Mouse (Mus musculus): ENCODE measurements around the gene Kcnq2.

Gene Kcnq2

DNA sequence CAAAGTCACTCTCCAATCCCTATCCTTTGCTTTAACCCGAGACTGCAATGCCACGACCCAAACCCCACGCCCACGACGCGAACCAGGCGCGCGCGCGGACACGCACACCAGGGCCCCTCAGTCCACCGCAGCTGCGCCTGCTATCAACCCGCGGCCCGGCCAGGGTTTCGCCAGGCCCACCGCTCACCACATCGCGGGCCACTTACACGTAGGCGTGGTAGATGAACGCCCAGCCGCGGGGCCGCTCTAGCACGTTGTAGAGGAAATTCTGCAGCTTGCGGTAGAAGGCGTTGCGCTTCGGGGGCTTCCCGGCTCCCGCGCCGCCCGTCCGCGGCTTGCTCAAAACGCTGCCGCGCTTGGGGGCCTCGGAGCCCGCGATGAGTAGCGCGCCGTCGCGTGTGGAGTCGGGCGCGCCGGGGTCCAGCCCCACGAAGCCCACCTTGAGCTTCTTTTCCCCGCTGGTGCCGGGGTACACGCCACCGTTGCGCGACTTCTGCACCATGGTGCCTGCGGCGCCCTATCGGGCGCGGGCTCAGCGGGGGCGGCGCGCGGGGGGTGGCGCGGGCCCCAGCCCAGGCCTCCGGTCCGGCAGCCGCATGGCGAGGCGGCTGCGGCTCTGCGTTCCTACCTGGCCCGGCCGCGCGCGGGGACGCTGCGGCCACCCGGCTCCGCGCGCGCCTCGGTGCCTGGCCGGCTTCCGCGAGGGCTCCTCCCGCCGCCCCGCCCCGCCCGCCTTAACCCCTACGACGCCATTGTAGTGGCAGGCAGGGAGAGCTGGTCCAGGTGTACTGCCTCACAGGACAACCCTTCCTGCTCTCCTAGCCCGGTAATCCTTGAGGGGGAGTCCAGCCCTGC lies at the start of gene Kcnq2:
Kcnq2 (minus strand) TSS at position 710 of the 855 bp plus-strand sequence.
- DNase-seq (ENCODE audit: low spot score), result no peak

DNA sequence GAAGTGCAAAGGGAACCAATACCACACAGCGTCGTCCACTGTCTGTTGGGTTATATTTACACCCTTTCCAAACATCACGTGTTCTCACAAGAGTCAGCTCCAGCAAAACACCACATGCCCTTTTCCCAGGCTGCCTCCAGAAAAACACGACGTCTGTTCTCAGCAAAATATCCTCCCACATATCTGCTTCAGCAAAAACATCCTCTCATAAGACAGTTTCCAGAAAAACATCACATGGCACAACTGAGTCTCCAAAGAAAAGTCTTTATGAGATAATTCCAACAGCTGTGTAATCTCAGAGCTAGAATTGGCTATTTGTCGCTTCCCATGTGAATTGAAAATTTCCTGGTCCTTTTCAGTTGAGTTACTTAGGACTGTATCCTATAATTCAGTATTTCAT lies 45.8 kb upstream of the Kcnq2 start:
- DNase-seq (ENCODE audit: low spot score), result no peak

DNA sequence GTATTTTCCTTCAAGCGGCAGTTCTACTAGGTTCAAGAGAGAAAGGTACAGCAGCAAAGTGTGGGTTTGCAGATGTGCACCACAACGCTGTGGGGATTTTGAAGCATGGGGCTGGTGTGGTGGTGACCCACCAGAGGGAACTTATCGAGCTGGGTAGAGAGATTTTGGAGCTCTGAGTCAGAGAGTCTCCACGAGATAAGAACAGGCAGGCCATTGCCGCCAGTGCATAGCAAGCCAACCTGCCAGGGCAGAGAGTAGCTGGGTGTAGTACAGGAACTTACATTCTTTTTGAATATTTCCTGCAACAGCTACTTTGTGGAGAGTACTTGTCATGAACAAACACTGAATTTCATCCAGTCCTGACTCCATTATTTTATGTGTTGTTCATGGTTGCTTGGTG lies 43.4 kb upstream of the Kcnq2 start:
- DNase-seq (ENCODE audit: low spot score), result no peak

DNA sequence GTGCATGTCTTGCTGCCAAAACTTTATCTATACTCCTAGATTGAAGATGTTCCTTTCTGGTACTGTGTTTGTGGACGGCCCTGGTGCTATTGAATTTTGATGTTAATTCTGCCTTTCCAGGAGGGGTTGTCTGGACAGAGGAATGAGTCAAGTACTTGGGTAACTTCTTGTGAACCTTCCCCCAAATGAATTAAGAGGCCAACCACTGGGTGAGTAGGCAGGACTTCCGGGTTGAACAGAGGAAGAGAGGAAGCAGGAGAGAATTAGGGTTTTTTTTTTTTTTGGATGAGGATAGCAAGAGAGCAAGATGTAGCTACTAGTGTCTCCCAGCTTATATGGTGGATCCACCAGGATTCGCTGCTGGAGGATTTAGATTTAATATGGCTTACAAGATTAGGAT lies 42.9 kb upstream of the Kcnq2 start:
- no peak for DNase-seq (ENCODE audit: low spot score)

DNA sequence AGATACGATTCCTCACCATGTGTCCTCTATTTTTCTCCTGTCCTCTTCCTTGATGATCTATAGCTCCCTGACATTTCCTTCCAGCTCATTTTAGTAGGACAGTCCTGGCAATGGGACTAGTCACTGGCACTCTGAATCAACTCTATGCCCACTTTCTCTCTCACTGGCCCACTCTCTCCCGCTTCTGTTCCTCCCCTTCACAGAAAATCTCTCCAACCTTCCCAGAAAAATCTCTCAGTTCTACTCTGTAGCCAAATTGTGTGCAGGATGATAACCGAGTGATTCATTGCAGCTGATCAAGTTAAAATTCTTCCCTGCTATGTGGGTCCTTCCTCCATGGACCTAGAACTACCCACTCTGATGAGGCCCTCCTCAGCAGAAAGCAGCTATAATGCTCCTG lies 39.5 kb upstream of the Kcnq2 start:
- DNase-seq (ENCODE audit: low spot score), result no peak

DNA sequence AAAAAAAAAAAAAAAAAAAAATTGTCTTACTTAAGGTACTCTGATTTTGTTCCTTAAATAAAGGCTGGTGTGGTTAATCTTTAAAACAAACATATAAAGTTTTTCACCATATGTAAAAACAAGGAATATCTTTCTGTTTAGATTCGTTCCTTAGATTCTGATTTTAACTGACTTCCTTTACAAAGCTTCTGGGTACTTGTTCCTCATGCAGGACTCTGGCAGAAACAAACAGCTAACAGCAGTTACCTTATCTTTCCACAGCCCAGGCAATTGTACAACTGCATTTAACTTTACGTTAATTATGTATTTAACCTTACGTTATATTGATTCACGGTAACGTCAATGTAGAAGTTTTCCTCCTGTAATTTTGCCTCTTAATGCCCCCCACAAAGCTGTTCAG lies 31.4 kb upstream of the Kcnq2 start:
- DNase-seq (ENCODE audit: low spot score), result no peak

DNA sequence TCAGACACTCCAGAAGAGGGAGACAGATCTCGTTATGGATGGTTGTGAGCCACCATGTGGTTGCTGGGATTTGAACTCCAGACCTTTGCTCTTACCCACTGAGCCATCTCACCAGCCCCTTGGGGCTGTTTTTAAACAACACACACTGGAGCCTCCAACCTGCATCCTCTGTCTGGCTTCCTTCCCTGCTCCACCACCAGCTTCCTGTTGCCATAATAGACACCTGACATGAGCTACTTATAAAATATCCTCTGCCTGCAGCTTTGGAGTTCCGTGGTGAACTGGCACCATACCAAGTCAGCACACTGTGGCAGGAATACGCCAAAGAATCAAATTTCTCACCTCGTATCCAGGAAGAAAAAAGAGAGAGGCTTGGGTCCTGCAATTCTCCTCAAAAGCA lies 25.7 kb upstream of the Kcnq2 start:
- no peak for DNase-seq (ENCODE audit: low spot score)

DNA sequence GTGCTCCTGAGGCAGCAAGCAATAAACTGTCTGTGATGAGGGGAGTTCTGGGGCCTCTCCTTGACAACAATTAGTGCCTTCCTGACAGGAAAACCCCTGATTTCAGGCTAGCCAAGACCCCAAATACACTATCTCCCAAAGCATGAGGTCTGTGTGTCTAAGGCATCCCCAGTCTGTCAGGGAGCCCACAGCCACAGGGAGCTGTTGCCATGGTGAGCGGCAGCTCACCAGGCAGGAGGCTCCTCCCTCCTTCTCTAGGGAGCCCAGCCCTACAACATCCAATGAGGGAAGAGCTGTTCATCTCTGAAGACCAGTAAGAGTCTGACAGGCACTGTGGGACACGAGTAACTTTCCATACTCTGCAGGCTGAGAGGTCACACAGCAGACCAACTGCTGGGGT lies 24.7 kb upstream of the Kcnq2 start:
- no peak for DNase-seq (ENCODE audit: low spot score)

DNA sequence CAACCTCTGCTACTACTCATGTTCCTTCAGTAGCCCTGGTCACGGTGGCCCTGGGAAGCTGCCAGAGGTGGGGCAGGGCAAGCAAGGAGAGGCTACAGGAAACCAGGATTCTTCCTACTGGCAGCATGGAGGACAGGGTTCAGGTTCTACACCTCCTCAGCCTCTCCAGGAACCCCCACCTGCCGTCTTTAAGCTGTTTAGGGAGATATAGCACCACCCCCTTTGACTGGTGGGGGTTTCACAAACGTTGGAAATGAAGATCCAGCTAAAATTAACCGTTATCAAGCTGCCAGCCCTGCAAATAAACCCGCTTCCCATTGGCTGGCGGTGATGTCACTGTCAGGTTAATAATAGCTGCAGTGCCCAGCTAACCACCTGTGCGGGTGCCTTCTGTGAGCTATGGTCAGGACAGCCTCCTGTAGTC lies 24.0 kb upstream of the Kcnq2 start:
- no peak for DNase-seq (ENCODE audit: low spot score)

DNA sequence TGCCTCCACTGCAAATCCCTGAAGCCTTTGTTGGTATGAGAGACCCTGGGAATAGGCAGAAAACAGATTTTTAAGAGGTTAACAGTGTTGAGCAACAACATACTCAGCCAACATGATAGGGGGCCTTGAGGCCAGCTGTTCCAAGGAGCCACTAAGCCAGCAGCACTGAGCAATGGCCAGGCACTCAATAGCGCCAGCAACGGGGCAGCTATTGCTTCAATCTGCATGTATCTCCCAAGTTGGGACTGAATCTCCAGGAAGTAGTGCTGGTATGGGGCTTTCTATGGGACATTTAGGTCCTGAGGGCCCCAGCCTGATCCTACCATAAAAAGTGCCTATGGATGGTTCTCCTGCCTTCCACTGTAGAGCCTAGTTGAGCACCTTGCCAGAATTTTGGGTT lies 23.4 kb upstream of the Kcnq2 start:
- DNase-seq (ENCODE audit: low spot score), result no peak

DNA sequence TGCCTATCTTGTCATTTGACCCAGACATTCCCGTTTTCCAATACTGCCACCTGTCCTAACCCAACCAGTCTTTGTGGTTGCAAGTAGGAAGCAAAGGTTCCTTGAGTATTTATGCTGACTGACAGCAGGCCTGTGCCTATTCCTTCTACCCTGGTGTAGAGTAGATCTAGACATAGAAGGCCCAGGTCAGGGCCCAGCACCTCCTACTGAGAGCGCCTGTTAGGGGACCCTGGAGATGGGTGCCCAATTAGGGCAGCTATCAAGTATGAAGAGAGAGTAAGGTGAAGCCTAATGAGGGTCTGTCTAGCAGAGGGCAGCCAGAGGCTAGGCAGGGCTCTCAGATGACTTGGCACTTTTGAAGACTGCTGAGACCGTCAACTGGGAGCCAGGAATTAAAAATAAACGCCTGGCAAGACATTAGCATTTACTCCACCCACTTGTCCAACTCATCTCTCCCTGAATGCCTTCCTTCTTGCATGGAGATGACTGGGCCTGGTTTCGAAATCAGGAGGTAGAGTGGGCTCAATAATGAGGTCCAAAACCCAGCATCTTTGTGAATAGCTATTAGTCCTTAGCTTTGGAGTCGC lies 22.7 kb upstream of the Kcnq2 start:
- DNase-seq (ENCODE audit: low spot score), result no peak

DNA sequence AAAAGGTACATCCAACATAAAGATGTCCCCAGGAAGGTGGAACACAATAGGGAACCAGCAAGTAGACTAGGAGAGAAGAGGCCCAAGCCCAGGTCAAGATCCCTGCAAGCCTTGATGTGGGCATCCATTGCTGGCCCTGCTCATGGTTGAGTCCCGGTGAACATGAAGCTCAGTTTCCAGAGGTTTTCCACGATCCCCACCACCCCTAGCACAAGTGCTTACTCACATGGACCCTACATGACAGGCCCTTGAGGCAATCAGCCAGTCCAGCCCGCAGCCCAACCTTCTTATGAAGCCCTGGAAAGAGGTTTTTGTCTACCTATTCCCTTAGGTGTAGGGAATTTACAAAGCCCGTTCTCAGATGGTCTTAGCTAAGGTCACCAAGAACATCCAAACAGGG lies 22.1 kb upstream of the Kcnq2 start:
- no peak for DNase-seq (ENCODE audit: low spot score)

DNA sequence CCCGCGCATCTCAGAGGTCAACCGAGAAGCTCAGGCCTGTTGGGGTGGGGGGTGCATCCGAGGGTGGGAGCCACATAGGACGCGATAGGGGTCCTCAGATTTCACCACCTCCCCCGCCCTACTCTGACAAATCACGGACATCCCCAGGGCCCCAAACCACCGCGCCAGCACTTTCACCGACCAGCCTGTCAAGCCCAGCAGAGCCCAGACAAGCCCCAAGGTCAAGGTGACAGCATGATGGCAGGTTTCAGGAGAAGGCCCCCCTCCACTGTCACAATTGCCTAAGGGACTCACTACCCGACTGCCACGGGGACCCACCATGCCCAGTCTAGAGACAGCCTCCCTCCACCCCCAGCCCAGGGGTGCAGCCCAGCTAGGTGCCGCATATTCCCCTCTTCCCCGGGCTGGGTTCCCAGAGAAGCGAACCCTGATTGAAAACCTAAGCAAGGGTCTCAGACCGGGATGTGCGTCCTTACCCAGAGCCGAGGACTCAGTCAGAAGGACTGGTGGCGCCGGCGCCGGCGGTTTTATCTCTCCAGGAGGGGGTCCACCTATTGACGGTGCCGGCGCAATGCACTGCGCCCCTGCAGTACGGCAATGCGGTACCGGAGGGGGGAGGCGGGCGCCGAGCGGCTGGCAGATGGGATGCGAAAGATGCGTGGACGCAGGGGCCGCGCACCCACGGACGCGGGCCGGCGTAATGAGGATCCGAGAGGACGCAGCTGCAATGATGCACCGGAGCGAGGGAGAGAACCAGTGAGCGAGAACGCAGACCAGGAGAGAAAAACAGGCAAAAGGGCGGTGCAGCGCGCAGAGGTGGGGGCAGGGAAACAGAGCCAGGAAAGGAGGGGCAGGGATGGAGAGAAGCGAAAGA lies 21.4 kb upstream of the Kcnq2 start, which contains the start of gene Eef1a2:
Eef1a2 (minus strand) TSS at position 767 of the 874 bp plus-strand sequence.
- DNase-seq (ENCODE audit: low spot score), result no peak

DNA sequence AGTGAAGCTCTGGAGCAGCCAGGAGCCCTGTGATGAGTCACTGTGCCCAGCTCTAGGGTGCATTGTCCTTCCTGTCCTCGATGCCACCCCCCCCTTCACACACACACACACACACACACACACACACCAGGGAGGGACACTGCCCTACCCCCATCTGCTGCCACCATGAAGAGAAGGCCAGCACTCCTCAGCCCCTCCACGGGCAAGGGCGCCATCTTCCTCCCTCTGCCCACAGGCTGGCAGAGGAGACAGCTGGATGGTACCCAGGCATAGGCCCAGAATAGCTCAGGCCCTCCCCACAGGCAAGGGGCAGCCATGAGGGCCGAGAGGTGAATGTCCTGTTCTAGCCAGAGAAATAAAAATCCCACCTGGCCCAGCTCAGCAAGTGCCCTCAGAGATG lies 20.7 kb upstream of the Kcnq2 start:
- no peak for DNase-seq (ENCODE audit: low spot score)

DNA sequence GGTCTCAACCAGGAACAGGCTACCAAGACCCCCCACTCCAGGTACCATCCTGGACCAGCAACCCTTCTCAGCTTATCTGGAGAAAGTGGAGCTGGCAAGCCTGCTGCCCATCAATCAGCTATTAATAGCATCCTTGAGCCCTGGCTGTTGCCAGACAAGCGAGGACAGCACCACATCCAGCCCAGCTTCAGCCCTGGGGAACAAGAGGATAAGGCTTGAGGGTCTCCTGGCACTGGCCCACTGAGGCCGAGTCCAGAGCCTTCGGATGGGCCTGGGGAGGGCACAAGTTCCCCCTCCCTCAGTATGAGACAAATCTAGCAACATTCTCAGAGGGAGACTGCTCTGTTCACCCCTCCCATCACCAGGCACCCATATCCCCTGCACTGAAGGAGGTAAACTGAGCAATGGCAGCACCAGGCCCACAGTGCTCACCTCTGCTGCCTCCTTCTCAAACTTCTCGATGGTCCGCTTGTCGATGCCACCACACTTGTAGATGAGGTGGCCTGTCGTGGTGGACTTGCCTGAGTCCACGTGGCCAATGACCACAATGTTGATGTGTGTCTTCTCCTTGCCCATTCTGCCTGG lies 19.8 kb upstream of the Kcnq2 start:
- no peak for DNase-seq (ENCODE audit: low spot score)

DNA sequence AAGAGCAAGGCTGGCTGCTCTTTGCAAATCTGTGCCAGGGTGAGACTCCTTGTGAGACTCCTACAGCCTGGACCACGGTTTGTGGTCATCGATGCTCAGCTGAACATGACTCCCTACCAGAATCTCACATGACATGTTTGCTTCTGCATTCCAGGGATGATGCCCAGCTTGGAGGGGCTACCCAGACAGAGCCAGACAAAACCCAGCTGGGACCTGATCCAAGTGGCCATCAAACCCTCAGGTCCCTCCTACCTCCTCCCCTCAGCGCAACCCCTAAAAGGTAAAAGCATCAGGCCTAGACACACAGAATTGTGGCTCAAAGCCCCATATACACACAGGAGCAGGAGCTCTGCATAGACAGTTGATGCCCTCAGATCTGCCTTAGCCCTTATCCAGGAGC lies 19.3 kb upstream of the Kcnq2 start:
- DNase-seq (ENCODE audit: low spot score), result no peak

DNA sequence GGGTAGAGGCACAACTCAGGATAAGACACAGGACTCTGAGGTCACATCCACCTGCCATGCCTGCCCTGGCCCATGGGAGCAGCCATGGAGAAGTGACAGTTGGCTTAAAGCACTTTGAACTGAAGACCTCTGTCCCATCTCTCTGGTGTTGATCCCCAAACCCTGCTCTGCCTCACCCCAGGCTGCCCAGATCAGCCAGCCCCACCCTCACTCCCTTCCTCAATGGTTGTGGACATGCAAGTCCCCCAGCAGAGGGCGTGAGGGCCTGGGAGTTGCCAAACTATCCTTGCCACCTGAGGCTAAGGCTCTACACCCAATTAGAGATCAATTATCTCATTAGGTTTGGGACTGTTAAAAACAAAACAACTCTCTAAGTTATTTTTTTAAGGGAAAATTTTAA lies 18.7 kb upstream of the Kcnq2 start:
- no peak for DNase-seq (ENCODE audit: low spot score)

DNA sequence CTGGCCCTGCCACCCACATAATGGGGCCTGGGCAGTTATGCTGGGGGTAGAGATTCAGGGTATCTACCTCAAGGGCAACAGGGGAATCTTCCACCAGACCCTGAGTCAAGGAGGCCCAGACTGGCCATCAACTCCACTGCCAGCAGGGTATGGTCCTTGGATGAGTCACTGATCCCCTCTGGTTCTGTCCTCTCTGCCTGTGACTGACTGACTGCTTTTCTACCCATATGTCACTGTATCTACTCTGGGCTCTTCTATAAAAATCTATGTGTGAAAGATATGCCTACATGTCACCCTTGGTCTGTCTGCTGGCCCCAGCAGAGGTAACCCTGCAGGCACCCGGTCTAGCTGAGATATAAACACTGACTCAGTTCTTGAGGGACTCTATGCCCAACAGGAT lies 18.0 kb upstream of the Kcnq2 start:
- no peak for DNase-seq (ENCODE audit: low spot score)

DNA sequence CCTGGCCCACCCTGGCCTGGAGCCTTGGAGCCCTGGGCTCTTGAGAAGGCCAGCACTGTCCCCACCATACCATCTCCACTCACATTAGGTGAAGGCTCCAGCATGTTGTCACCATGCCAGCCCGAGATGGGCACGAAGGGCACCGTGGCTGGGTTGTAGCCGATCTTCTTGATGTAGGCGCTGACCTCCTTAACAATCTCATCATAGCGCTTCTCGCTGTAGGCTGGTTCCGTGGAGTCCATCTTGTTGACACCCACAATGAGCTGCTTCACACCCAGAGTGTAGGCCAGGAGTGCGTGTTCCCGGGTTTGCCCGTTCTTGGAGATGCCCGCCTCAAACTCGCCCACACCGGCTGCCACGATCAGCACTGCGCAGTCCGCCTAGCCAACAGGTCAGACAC lies 17.6 kb upstream of the Kcnq2 start:
- DNase-seq (ENCODE audit: low spot score), result no peak

DNA sequence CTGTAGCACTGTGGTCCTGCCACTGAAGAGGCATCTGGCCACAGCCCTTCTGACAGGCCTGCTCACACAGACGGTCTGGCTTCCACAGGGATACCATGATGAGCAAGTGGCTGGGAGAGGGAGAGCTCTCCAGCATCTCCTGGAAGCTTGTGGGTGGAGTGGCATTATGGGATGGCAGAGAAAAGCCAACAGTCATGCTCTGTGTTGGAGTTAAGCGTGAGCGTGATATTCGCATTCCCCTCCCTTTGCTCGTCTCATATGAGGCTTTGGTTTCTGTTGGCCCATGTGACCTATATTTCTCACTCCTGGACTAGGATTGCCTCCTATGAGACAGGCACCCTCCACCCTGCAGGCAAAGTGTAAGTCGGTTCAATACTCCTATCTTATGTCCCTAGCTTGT lies 15.2 kb upstream of the Kcnq2 start:
- no peak for DNase-seq (ENCODE audit: low spot score)

DNA sequence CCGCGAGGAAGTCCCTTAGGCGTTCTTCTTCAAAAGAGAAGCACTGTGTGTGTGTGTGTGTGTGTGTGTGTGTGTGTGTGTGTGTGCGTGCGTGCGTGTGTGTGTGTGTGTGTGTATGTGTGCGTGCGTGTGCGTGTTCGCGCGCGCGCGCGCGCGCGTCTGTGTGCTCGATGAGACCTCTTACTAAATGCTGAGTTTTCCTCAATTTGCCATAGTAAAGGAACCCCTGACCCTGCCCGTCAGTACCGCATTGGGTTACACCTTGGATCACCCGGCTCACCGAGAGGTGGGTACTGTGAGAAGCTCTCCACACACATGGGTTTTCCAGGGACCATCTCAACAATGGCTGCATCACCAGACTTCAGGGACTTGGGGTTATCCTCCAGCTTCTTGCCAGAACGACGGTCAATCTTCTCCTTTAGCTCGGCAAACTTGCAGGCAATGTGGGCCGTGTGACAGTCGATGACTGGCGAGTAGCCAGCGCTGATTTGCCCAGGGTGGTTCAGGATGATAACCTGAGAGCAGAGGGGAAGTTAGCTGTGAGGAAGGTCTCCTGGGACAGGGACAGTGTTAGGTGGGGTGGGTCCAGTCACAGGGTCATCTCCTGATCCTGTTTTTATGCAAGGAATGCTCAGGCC lies 13.3 kb upstream of the Kcnq2 start:
- no peak for DNase-seq (ENCODE audit: low spot score)

Measured in urinary bladder, postnatal 10 days (tissue).